Mouse (Mus musculus): ENCODE results near the gene Slc7a7. TPM values are rescaled to one million over a fixed set of nuclear protein-coding genes. Genes with fewer than 3 reads are reported as not detected.

Slc7a7 gene
- polyA plus RNA-seq, 1 experiment, result 19.5 TPM

DNA sequence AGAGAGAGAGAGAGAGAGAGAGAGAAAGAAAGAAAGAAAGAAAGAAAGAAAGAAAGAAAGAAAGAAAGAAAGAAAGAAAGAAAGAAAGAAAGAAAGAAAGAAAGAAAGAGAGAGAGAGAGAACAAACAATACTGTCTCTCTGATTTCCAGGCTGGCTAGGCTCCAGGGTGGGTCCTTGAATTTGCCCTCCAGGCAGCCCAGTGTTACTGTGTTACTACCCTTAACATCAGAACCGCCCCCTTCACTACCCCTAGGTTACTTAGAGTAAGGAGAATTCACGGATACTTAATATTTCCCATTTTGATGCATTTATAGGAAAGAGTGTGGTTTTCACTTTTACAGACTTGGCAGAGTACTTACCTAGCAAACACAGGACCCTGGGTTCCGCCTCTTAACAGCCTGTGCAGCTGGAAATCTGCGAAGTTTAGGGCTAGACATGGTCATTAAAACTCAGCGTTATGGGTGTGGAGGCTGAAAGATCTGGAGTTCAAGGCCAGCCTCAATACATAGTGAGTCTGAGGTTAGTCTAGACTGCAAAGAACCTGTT lies 1.3 kb downstream of the Slc7a7 start:
- TF ChIP-seq CTCF (IDR thresholded peaks at IDR 0.05; ENCODE audit: control insufficient read depth, insufficient read depth, insufficient replicate concordance, low read depth, low read length) (no peak), POLR2A (IDR thresholded peaks at IDR 0.05; ENCODE audit: control insufficient read depth, low read depth, low read length) (no peak)
- Histone ChIP-seq H3K27ac (ENCODE audit: control insufficient read depth, insufficient read depth, low read depth, low read length) (no peak overlapping the region), H3K36me3 (ENCODE audit: control insufficient read depth, insufficient read depth, low read length) (no peaks in the 10 kb centered on the region), H3K27me3 (ENCODE audit: control insufficient read depth, insufficient read depth, low read length) (no peaks in the 10 kb centered on the region), H3K4me3 (ENCODE audit: control insufficient read depth, low read depth, low read length) (no peak overlapping the region), H3K4me1 (ENCODE audit: control insufficient read depth, insufficient read depth, low read length) (peaks cover 15% of the 10 kb centered on the region)

DNA sequence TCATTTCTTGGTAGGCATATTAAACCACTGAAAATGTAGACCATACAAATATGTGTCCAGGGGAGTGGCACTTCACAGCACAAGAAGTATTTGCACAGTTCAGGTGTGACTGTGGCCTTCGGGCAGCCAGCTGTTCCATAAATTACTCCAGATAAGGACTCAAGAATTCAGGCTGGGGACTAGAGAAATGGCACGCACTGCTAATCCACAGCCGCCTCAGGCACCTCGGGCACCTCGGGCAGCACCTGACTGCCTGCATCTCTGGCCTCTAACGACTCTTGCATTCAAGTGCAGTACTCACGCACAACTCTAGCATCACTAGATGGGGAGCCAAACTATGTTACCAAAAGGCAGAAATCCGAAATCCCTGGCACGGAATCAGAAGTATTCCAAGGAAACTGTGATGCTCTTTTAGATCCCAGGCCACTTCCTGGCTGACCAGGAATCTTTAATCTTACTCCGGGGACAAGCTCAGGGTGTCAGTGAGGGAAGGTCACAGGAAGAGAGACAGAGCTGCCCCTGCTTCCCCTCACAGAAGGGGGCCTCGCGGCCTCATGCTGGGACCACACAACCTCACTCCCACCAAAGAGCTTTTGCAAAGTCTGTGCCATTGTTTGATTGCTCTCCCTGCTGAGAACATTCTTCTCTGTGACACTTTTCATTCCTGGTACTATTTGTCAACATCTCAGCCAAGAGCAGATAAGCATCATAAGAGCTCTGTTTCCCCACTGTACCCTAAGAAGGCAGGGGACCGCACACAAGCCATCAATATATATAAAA lies 2.1 kb downstream of the Slc7a7 start:
- H3K36me3 ChIP-seq (ENCODE audit: control insufficient read depth, insufficient read depth, low read length), result no peaks in the 10 kb centered on the region
- H3K4me1 ChIP-seq (ENCODE audit: control insufficient read depth, insufficient read depth, low read length), result peaks cover 15% of the 10 kb centered on the region
- H3K27ac ChIP-seq (ENCODE audit: control insufficient read depth, insufficient read depth, low read depth, low read length), result no peak overlapping the region
- TF ChIP-seq CTCF (IDR thresholded peaks at IDR 0.05; ENCODE audit: control insufficient read depth, insufficient read depth, insufficient replicate concordance, low read depth, low read length) (no peak), POLR2A (IDR thresholded peaks at IDR 0.05; ENCODE audit: control insufficient read depth, low read depth, low read length) (no peak)
- H3K27me3 ChIP-seq (ENCODE audit: control insufficient read depth, insufficient read depth, low read length), result no peaks in the 10 kb centered on the region
- H3K4me3 ChIP-seq (ENCODE audit: control insufficient read depth, low read depth, low read length), result no peak overlapping the region

DNA sequence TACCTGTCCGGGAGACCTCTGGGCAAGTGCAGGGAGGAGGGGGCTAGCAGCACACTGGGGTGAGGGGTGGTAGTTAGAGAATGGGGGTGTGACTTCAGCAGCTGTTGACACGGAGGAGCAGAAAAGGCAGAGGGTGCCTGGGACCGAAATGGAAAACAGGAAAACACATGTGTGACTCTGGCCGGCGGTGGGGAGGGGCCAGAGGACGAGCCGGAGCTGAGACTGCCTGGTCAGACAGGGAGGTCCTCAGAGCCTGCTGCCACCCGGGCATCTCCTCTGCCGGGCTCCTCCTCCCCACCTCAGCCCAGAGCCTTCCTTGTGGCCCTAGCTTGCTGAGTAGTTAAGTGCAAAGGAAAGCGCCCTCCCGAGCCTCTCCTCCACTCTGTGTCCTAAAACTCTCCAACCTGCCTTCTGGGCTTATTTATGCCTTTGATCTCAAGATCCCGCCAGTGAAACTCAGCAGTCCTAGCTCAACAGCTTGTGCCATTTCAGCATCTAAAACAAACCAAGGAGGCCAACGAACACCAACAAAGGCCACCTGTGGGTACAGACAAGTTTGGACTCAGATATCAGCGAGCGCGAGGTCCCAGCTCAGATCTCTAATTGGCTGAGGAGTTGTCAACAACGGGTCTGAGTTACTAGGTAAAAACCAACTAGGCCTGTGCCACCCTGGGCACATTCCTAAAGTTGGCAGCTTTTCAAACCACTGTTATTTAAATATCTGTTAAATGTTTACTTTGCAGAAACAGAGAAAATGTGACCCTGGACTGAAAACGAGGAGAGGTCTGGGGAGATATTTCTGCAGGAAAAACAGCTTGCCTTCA lies 3.5 kb downstream of the Slc7a7 start:
- H3K4me1 ChIP-seq (ENCODE audit: control insufficient read depth, insufficient read depth, low read length), result peaks cover 15% of the 10 kb centered on the region
- H3K27me3 ChIP-seq (ENCODE audit: control insufficient read depth, insufficient read depth, low read length), result no peaks in the 10 kb centered on the region
- no peaks in the 10 kb centered on the region for H3K36me3 ChIP-seq (ENCODE audit: control insufficient read depth, insufficient read depth, low read length)
- no peak overlapping the region; the same call in 1 of the 2 replicates for H3K27ac ChIP-seq (ENCODE audit: control insufficient read depth, insufficient read depth, low read depth, low read length)
- H3K4me3 ChIP-seq (ENCODE audit: control insufficient read depth, low read depth, low read length), result no peak overlapping the region; the same call in 1 of the 2 replicates
- TF ChIP-seq POLR2A (IDR thresholded peaks at IDR 0.05; ENCODE audit: control insufficient read depth, low read depth, low read length) (no peak), CTCF (IDR thresholded peaks at IDR 0.05; ENCODE audit: control insufficient read depth, insufficient read depth, insufficient replicate concordance, low read depth, low read length) (no peak)

DNA sequence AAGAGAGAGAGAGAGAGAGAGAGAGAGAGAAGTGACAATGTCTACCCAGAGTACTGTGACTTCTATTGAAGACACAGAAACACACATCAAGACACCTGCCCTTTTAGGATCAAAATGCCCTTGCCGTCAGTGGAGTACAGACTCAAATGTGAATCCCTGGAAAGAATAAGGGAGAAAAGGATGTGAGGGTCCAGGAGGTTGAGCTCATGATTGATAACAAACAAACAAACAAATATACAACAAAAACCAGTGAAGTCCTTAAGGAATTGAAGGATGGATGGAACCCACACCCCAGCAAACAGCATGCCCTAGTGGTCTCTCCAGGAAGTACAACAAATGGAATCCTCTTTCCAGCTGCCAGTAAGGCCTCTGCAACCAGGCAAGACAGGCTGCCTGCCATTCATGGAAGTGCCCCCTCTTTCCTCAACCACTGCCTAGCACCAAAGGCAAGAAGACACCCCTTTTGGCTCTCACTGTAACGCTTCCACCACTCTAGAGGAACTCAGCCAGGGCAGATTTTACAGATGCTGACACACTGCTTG lies 4.9 kb downstream of the Slc7a7 start:
- H3K4me3 ChIP-seq (ENCODE audit: control insufficient read depth, low read depth, low read length), result no peak overlapping the region
- no peaks in the 10 kb centered on the region for H3K27me3 ChIP-seq (ENCODE audit: control insufficient read depth, insufficient read depth, low read length)
- H3K4me1 ChIP-seq (ENCODE audit: control insufficient read depth, insufficient read depth, low read length), result peaks cover 13% of the 10 kb centered on the region
- TF ChIP-seq CTCF (IDR thresholded peaks at IDR 0.05; ENCODE audit: control insufficient read depth, insufficient read depth, insufficient replicate concordance, low read depth, low read length) (peak; percentile 60; the same call in 1 of the 2 replicates), POLR2A (IDR thresholded peaks at IDR 0.05; ENCODE audit: control insufficient read depth, low read depth, low read length) (no peak)
- no peaks in the 10 kb centered on the region for H3K36me3 ChIP-seq (ENCODE audit: control insufficient read depth, insufficient read depth, low read length)
- no peak overlapping the region for H3K27ac ChIP-seq (ENCODE audit: control insufficient read depth, insufficient read depth, low read depth, low read length)

DNA sequence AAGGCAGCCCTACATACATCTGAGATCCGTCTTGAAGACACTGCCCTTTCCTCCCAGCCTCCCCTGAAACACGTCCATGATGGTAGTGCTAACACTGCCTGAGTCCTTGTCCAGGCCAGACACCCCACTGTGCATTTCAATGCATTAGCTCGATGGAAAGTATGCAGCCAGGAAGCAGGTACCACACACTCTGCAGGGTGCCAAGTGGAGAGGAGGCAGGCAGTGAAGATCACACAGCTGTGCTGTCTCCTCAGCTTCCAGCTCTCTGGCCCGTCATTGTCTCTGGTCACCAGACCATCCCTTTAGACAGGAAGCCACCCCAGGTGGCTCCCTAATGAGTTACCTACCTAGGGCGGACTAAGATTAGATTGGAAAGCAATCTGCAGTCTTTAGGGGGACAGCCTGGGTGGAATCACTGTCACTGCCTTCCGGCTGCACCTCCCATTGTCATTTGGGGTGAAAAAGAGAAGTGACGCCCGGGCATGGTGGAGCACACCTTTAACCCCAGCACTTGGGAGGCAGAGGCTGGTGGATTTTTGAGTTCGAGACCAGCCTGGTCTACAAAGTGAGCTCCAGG lies 5.5 kb downstream of the Slc7a7 start:
- no peaks in the 10 kb centered on the region for H3K27me3 ChIP-seq (ENCODE audit: control insufficient read depth, insufficient read depth, low read length)
- H3K4me1 ChIP-seq (ENCODE audit: control insufficient read depth, insufficient read depth, low read length), result peaks cover 7% of the 10 kb centered on the region
- H3K27ac ChIP-seq (ENCODE audit: control insufficient read depth, insufficient read depth, low read depth, low read length), result no peak overlapping the region
- no peaks in the 10 kb centered on the region for H3K36me3 ChIP-seq (ENCODE audit: control insufficient read depth, insufficient read depth, low read length)
- no peak overlapping the region for H3K4me3 ChIP-seq (ENCODE audit: control insufficient read depth, low read depth, low read length)
- TF ChIP-seq POLR2A (IDR thresholded peaks at IDR 0.05; ENCODE audit: control insufficient read depth, low read depth, low read length) (no peak), CTCF (IDR thresholded peaks at IDR 0.05; ENCODE audit: control insufficient read depth, insufficient read depth, insufficient replicate concordance, low read depth, low read length) (no peak)

DNA sequence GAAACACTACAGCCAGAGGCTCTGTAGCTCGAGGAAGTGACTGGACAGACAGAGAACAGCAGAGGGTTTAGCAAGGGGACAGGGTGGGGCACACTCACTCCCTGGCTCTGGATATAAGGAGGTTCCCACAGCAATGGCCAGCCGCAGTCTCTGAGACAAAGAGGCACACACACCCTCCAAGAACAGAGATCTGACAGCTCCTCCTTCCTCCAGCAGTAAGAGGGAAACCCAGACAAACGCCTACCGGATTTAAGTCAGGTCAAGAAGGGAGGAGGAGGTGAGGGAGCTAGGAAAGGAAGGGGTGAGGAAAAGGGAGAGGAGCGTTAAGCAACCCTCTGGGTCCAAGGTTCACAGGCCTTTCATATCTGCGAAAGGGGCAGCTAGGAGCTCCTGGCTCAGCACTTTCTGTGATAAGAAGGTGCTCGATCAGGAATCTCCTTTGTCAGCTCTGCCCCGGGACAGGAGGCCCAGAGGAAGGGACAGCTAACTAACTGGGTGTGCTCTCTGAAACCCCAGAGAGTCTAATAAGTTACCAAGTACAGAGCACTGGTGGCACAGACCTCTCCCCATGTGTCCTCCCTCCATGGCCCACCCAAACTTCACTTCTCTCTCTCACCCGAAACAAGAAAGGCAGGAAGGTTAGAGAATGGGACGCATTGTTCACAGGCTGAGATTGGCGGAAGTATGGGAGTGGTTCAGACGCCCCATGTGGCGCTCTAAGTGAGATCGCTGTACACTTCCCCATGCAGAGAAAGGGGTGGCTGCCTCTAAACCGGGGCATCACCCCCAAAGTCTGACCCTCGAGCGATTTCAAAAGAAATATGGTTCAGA lies 7.4 kb downstream of the Slc7a7 start:
- Histone ChIP-seq H3K4me1 (ENCODE audit: control insufficient read depth, insufficient read depth, low read length) (peaks cover 2% of the 10 kb centered on the region; the same call in 1 of the 2 replicates), H3K36me3 (ENCODE audit: control insufficient read depth, insufficient read depth, low read length) (no peaks in the 10 kb centered on the region), H3K27ac (ENCODE audit: control insufficient read depth, insufficient read depth, low read depth, low read length) (peak overlapping the region; percentile 63), H3K27me3 (ENCODE audit: control insufficient read depth, insufficient read depth, low read length) (no peaks in the 10 kb centered on the region), H3K4me3 (ENCODE audit: control insufficient read depth, low read depth, low read length) (no peak overlapping the region)
- no peak for TF ChIP-seq POLR2A (IDR thresholded peaks at IDR 0.05; ENCODE audit: control insufficient read depth, low read depth, low read length)
- no peak for TF ChIP-seq CTCF (IDR thresholded peaks at IDR 0.05; ENCODE audit: control insufficient read depth, insufficient read depth, insufficient replicate concordance, low read depth, low read length)

Data from testis, adult 2 months (tissue).